Mouse (Mus musculus): ENCODE data around the gene Nudt9. TPM values are rescaled to one million over a fixed set of nuclear protein-coding genes. Genes with fewer than 3 reads are reported as not detected.

The Nudt9 gene
- polyA plus RNA-seq, 1 experiment = 58.9 TPM

DNA sequence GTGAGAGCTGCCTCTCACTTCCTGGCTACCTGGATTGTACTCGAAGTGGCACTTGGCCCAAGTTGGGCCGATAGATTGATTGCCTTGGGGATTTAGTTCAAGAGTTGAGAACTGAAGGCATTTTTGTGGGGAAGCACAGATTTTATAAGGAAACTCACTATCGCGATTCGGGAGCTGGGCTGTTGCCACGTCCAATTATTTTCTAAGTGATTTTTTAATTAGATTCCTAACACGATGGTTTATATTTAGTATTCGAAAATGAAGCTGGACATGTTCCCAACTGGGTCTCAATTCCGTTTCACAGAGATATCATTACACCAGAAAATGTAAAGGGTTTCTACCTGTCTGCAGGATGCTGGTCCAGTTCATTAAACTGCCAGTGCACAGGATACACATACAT is 39.3 kb downstream of the Nudt9 start:
- no peak overlapping the region for H3ac ChIP-seq (ENCODE audit: control insufficient read depth, insufficient read length, low read depth)
- H3K36me3 ChIP-seq (ENCODE audit: control insufficient read depth, insufficient read depth) = no peaks in the 10 kb centered on the region
- H3K27me3 ChIP-seq (ENCODE audit: control insufficient read depth, insufficient read depth, insufficient read length) = peaks cover 10% of the 10 kb centered on the region
- no peaks in the 10 kb centered on the region for H3K79me3 ChIP-seq (ENCODE audit: low read depth)
- no peak overlapping the region for H3K4me3 ChIP-seq (ENCODE audit: insufficient read depth, poor library complexity, severe bottlenecking)
- TF ChIP-seq CTCF (IDR thresholded peaks at IDR 0.05; ENCODE audit: control insufficient read depth, insufficient read depth, insufficient read length) = no peak
- TF ChIP-seq MYOD1 (IDR thresholded peaks at IDR 0.05; ENCODE audit: control insufficient read depth, insufficient read length, low read depth) = no peak
- TF ChIP-seq CEBPB (IDR thresholded peaks at IDR 0.05; ENCODE audit: low read depth) = no peak
- TF ChIP-seq USF1 (IDR thresholded peaks at IDR 0.05; ENCODE audit: low read depth) = no peak
- no peak for TF ChIP-seq FOSL1 (IDR thresholded peaks at IDR 0.05; ENCODE audit: insufficient read depth, low read length, poor library complexity, severe bottlenecking)
- no peak for TF ChIP-seq MAX (IDR thresholded peaks at IDR 0.05)
- TF ChIP-seq MYOG (IDR thresholded peaks at IDR 0.05; ENCODE audit: control insufficient read depth, extremely low read depth, insufficient read length) = no peak
- no peaks in the 10 kb centered on the region for H3K79me2 ChIP-seq (ENCODE audit: control insufficient read depth, insufficient read depth)

DNA sequence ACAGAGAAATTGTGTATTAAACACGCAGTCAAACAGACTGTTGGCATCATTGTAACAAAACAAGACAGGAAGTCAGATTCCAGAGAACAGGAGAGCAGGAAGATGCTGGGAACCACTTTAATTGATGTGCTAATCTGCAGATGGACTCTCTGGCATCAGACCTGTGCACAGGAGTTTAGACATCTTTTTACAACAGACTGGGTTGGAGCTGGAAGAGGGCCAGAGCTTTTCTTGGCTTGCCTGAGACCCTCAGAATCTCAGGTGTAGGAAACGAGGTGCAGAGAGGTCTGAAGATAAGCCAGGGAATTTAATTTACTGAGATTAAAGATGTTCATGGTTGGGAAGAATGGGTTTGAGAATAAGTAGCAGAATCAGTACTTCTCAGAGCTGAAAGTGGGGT is 43.6 kb downstream of the Nudt9 start:
- no peaks in the 10 kb centered on the region for H3K79me3 ChIP-seq (ENCODE audit: low read depth)
- H3K4me3 ChIP-seq (ENCODE audit: insufficient read depth, poor library complexity, severe bottlenecking) = no peak overlapping the region
- no peaks in the 10 kb centered on the region for H3K36me3 ChIP-seq (ENCODE audit: control insufficient read depth, insufficient read depth)
- H3ac ChIP-seq (ENCODE audit: control insufficient read depth, insufficient read length, low read depth) = no peak overlapping the region
- TF ChIP-seq MAX (IDR thresholded peaks at IDR 0.05) (no peak), MYOD1 (IDR thresholded peaks at IDR 0.05; ENCODE audit: control insufficient read depth, insufficient read length, low read depth) (no peak), CTCF (IDR thresholded peaks at IDR 0.05; ENCODE audit: control insufficient read depth, insufficient read depth, insufficient read length) (no peak), MYOG (IDR thresholded peaks at IDR 0.05; ENCODE audit: control insufficient read depth, extremely low read depth, insufficient read length) (no peak), CEBPB (IDR thresholded peaks at IDR 0.05; ENCODE audit: low read depth) (no peak), FOSL1 (IDR thresholded peaks at IDR 0.05; ENCODE audit: insufficient read depth, low read length, poor library complexity, severe bottlenecking) (no peak), USF1 (IDR thresholded peaks at IDR 0.05; ENCODE audit: low read depth) (no peak)
- H3K79me2 ChIP-seq (ENCODE audit: control insufficient read depth, insufficient read depth) = no peaks in the 10 kb centered on the region
- H3K27me3 ChIP-seq (ENCODE audit: control insufficient read depth, insufficient read depth, insufficient read length) = peaks cover 21% of the 10 kb centered on the region

GRCm38 (mm10) chr5:104095416-104096077 is 49.4 kb downstream of the Nudt9 start:
- Histone ChIP-seq H3K27me3 (ENCODE audit: control insufficient read depth, insufficient read depth, insufficient read length) (peaks cover 23% of the 10 kb centered on the region), H3K36me3 (ENCODE audit: control insufficient read depth, insufficient read depth) (no peaks in the 10 kb centered on the region), H3K79me3 (ENCODE audit: low read depth) (no peaks in the 10 kb centered on the region), H3ac (ENCODE audit: control insufficient read depth, insufficient read length, low read depth) (no peak overlapping the region), H3K79me2 (ENCODE audit: control insufficient read depth, insufficient read depth) (no peaks in the 10 kb centered on the region), H3K4me3 (ENCODE audit: insufficient read depth, poor library complexity, severe bottlenecking) (no peak overlapping the region)
- TF ChIP-seq MYOD1 (IDR thresholded peaks at IDR 0.05; ENCODE audit: control insufficient read depth, insufficient read length, low read depth) (no peak), USF1 (IDR thresholded peaks at IDR 0.05; ENCODE audit: low read depth) (no peak), FOSL1 (IDR thresholded peaks at IDR 0.05; ENCODE audit: insufficient read depth, low read length, poor library complexity, severe bottlenecking) (no peak), CTCF (IDR thresholded peaks at IDR 0.05; ENCODE audit: control insufficient read depth, insufficient read depth, insufficient read length) (no peak), MYOG (IDR thresholded peaks at IDR 0.05; ENCODE audit: control insufficient read depth, extremely low read depth, insufficient read length) (no peak), CEBPB (IDR thresholded peaks at IDR 0.05; ENCODE audit: low read depth) (no peak), MAX (IDR thresholded peaks at IDR 0.05) (no peak)

- no peaks in the 10 kb centered on the region for H3K79me2 ChIP-seq (ENCODE audit: control insufficient read depth, insufficient read depth)
- no peak overlapping the region for H3K4me3 ChIP-seq (ENCODE audit: insufficient read depth, poor library complexity, severe bottlenecking)
- H3K27me3 ChIP-seq (ENCODE audit: control insufficient read depth, insufficient read depth, insufficient read length) = peaks cover 28% of the 10 kb centered on the region
- no peaks in the 10 kb centered on the region for H3K36me3 ChIP-seq (ENCODE audit: control insufficient read depth, insufficient read depth)
- no peak overlapping the region for H3ac ChIP-seq (ENCODE audit: control insufficient read depth, insufficient read length, low read depth)
- TF ChIP-seq MAX (IDR thresholded peaks at IDR 0.05) = no peak
- no peak for TF ChIP-seq FOSL1 (IDR thresholded peaks at IDR 0.05; ENCODE audit: insufficient read depth, low read length, poor library complexity, severe bottlenecking)
- no peak for TF ChIP-seq MYOG (IDR thresholded peaks at IDR 0.05; ENCODE audit: control insufficient read depth, extremely low read depth, insufficient read length)
- TF ChIP-seq MYOD1 (IDR thresholded peaks at IDR 0.05; ENCODE audit: control insufficient read depth, insufficient read length, low read depth) = no peak
- no peak for TF ChIP-seq CEBPB (IDR thresholded peaks at IDR 0.05; ENCODE audit: low read depth)
- TF ChIP-seq CTCF (IDR thresholded peaks at IDR 0.05; ENCODE audit: control insufficient read depth, insufficient read depth, insufficient read length) = no peak
- TF ChIP-seq USF1 (IDR thresholded peaks at IDR 0.05; ENCODE audit: low read depth) = no peak
- no peaks in the 10 kb centered on the region for H3K79me3 ChIP-seq (ENCODE audit: low read depth)
Observed at GRCm38 (mm10) chr5:104096078-104096938, 50.2 kb downstream of the Nudt9 start.

GRCm38 (mm10) chr5:104101678-104102531 is 55.8 kb downstream of the Nudt9 start:
- H3K27me3 ChIP-seq (ENCODE audit: control insufficient read depth, insufficient read depth, insufficient read length) = peaks cover 8% of the 10 kb centered on the region
- no peaks in the 10 kb centered on the region for H3K36me3 ChIP-seq (ENCODE audit: control insufficient read depth, insufficient read depth)
- TF ChIP-seq FOSL1 (IDR thresholded peaks at IDR 0.05; ENCODE audit: insufficient read depth, low read length, poor library complexity, severe bottlenecking) (no peak), MYOG (IDR thresholded peaks at IDR 0.05; ENCODE audit: control insufficient read depth, extremely low read depth, insufficient read length) (no peak), USF1 (IDR thresholded peaks at IDR 0.05; ENCODE audit: low read depth) (no peak), CEBPB (IDR thresholded peaks at IDR 0.05; ENCODE audit: low read depth) (no peak), CTCF (IDR thresholded peaks at IDR 0.05; ENCODE audit: control insufficient read depth, insufficient read depth, insufficient read length) (no peak), MAX (IDR thresholded peaks at IDR 0.05) (no peak), MYOD1 (IDR thresholded peaks at IDR 0.05; ENCODE audit: control insufficient read depth, insufficient read length, low read depth) (no peak)
- H3K79me3 ChIP-seq (ENCODE audit: low read depth) = no peaks in the 10 kb centered on the region
- H3K79me2 ChIP-seq (ENCODE audit: control insufficient read depth, insufficient read depth) = no peaks in the 10 kb centered on the region
- H3K4me3 ChIP-seq (ENCODE audit: insufficient read depth, poor library complexity, severe bottlenecking) = no peak overlapping the region
- no peak overlapping the region for H3ac ChIP-seq (ENCODE audit: control insufficient read depth, insufficient read length, low read depth)

Data from C2C12 (cell line).